Mouse (Mus musculus): Measurements from ENCODE around the gene Trp53.

Trp53 gene

DNA sequence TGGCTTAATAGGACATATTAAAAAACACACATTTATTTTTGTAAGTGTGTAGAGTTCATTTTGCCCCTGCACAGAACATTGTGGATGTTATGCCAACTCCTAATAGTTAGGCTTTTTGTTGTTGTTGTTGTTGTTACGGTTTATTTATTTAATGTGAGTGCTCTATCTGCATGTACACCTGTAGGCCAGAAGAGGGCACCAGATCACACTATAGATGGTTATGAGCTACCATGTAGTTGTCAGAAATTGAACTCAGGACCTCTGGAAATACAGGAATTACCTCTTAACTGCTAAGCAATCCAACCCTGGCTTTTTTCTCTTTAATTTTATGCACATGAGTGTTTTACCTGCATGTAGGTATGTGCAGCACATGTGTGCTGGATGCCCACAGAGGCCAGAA is 49.6 kb downstream of the Trp53 start:
- no peak for DNase-seq (ENCODE audit: low spot score)

DNA sequence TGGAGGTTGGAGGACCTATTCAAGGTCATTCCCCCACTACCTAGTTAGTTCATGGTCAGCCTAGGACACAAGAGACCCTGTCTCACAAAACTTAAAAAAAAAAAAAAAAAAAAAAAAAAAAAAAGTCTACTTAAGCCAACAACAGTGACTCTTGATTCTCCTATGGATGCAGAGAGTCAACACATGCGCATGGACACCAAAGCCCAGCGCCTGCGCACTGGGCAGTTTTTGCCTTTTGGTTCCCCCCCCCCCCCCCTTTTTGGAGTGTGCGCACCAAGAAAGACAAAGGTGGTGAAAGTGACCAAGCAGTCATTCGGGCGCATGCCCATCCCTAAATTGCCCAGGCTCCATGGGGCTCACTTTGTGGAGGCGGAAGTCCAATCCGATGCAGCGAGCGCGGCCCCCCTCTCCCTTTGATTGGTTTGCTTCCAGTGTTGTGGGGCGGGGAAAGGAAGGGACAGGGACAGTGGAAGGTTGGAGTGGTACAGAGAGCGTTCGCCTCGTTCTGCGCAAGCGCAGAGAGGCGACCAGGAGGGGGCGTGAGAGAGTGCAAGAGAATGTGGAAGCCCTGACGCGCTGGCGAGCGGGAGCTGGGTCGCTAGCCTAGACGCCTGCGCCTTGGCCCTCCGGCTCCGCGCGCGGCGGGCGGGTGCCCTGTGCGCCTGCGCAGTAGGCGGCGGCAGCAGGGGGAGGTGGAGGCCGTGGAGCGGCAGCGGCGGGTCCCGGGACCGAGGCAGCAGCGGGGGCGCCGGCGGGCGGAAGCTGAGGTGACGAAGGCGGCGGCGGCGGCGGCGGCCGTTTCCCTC is 52.3 kb downstream of the Trp53 start, which contains the start of gene Fxr2:
Gene Fxr2 (plus strand): TSS at position 707 of the 806 bp plus-strand sequence.
- peak; percentile 100 for DNase-seq (ENCODE audit: low spot score)

DNA sequence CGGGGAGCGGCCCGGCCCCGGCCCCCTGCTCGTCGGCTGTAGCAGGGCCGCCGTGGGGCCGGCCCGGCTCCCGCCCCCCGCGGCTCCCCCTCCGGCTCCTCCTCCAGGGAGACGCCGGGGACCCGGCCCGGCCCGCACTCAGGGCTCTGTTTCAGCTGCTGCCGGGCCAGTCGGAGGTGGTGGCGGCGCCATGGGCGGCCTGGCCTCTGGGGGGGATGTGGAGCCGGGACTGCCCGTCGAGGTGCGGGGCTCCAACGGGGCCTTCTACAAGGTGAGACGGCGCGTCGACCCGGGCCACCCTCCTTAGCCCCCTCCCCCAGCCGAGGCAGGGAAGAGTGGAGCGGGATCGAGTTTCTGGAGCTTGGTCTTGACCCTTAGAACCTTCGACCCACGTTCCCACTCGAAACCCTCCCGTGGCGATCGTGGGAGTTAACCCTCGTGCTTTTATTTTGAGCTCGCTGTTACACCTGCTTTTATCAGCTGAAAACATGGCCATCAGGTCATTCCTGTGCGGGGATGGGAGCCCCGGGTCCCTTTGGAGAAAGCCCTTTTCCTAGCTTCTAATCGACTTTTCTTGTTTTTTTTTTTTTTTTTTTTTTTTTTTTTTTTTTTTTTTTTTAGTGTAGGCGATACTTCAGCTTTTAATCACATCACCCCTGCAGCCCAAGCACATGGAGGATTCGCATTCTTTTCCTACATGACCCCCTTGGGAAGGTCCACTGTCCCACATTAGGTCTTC is 53.1 kb downstream of the Trp53 start:
- no peak for DNase-seq (ENCODE audit: low spot score)

DNA sequence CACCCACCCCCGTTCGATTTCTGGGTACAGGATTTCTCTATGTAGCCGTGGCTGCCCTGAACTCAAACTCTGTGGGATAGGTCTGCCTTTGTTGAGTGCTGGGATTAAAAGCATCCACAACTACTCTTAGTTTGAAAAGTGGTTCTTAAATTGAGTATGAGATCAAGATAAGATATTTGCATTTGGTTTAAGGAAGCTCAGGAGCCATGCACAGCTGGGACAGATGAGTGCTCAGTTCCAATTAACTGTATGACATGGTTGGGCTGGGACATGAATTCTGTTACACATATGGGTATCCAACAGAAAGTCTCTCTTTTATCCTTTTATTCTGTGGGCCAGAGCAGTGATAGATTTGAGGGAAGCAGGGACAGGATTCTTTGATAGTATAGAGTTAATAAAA is 55.3 kb downstream of the Trp53 start:
- DNase-seq (ENCODE audit: low spot score): no peak
